Mouse (Mus musculus) forebrain, postnatal 0 days (tissue): ENCODE measurements at regions not wholly inside any gene's neighbourhood (a gene's known extent, or its start where the extent isn't known, plus 50 kb on each side); places are given as distances from the start of the nearest gene placed in this dataset.

Experiments
- ATAC-seq: fragments of 200-750 bp; cut with Nextera tagmentation; 2 replicates; pipeline ENCODE4 v1.8.0; 2017; ENCODE audit warnings: mild to moderate bottlenecking, moderate library complexity
- DNase-seq: peaks from one replicate; pipeline ENCODE4 v3.0.0-alpha.2; 2015
- H3K27ac ChIP-seq: fragments of 300-500 bp; sonication (generic); 2 replicates; pipeline ENCODE4 v1.5.1; 2014; ENCODE audit warnings: low read depth, mild to moderate bottlenecking, antibody characterized with exemption, low read length, moderate library complexity, mixed read lengths
- H3K27me3 ChIP-seq: fragments of 300-500 bp; sonication (generic); 2 replicates; pipeline ENCODE4 v1.6.1; 2014; ENCODE audit warnings: mild to moderate bottlenecking, low read length, mixed read lengths; ENCODE audit not compliant: insufficient read depth
- H3K36me3 ChIP-seq: fragments of 300-500 bp; sonication (generic); 2 replicates; pipeline ENCODE4 v1.6.1; 2014; ENCODE audit warnings: mild to moderate bottlenecking, moderate library complexity; ENCODE audit not compliant: insufficient read depth
- H3K4me1 ChIP-seq: fragments of 300-500 bp; sonication (generic); 2 replicates; pipeline ENCODE4 v1.6.1; 2014; ENCODE audit warnings: antibody characterized with exemption; ENCODE audit not compliant: insufficient read depth
- H3K4me2 ChIP-seq: fragments of 300-500 bp; sonication (generic); 2 replicates; pipeline ENCODE4 v1.6.1; 2014; ENCODE audit warnings: low read depth, mild to moderate bottlenecking, moderate library complexity
- H3K4me3 ChIP-seq: fragments of 300-500 bp; sonication (generic); 2 replicates; pipeline ENCODE4 v1.5.1; 2014; ENCODE audit warnings: low read depth, low read length, mixed read lengths
- H3K9ac ChIP-seq: fragments of 300-500 bp; sonication (generic); 2 replicates; pipeline ENCODE4 v1.6.1; 2014; ENCODE audit warnings: mild to moderate bottlenecking
- H3K9me3 ChIP-seq: fragments of 300-500 bp; sonication (generic); 2 replicates; pipeline ENCODE4 v1.6.1; 2016; ENCODE audit warnings: low read length
- CTCF ChIP-seq: sonication (generic); IDR thresholded peaks from 2 replicates; pipeline ENCODE4 v1.5.1; 2016; ENCODE audit warnings: antibody characterized with exemption, control low read depth, low read depth
- WGBS: fragments of 180-500 bp; shearing (Covaris S2); extraction: QIAGEN DNeasy Blood & Tissue Kit; methylation state at CpG from one replicate; pipeline ENCODE4 v1.1.7; 2014; 5-methylcytosine and 5-hydroxymethylcytosine counted together

- 52% methylated on average over 10 of the region's 10 CpGs for WGBS
These were observed 483.4 kb upstream of the Cdh4 start for GRCm38 (mm10) chr2:178958829-178959228.

GRCm38 (mm10) chr2:178959603-178960002, 482.6 kb upstream of the Cdh4 start:
- Histone ChIP-seq H3K4me2 (no peak overlapping the region), H3K9ac (no peak overlapping the region), H3K4me3 (no peak overlapping the region), H3K4me1 (no peaks in the 10 kb centered on the region), H3K9me3 (no peaks in the 10 kb centered on the region), H3K36me3 (no peaks in the 10 kb centered on the region; the same call in 1 of the 2 replicates), H3K27ac (no peak overlapping the region), H3K27me3 (no peaks in the 10 kb centered on the region)
- ATAC-seq (no peak), DNase-seq (no peak)
- TF ChIP-seq CTCF, result no peak
- WGBS, result 73% methylated on average over 6 of the region's 6 CpGs

More at GRCm38 (mm10) chr2:178958829-178959228, 483.4 kb upstream of the Cdh4 start:
- no peaks in the 10 kb centered on the region; the same call in 1 of the 2 replicates for H3K36me3 ChIP-seq
- ATAC-seq (no peak), DNase-seq (no peak)
- H3K9ac ChIP-seq, result no peak overlapping the region
- no peaks in the 10 kb centered on the region for H3K27me3 ChIP-seq
- TF ChIP-seq CTCF, result no peak
- no peak overlapping the region for H3K4me3 ChIP-seq
- no peak overlapping the region for H3K4me2 ChIP-seq
- no peaks in the 10 kb centered on the region for H3K9me3 ChIP-seq
- no peaks in the 10 kb centered on the region for H3K4me1 ChIP-seq
- no peak overlapping the region for H3K27ac ChIP-seq

DNA sequence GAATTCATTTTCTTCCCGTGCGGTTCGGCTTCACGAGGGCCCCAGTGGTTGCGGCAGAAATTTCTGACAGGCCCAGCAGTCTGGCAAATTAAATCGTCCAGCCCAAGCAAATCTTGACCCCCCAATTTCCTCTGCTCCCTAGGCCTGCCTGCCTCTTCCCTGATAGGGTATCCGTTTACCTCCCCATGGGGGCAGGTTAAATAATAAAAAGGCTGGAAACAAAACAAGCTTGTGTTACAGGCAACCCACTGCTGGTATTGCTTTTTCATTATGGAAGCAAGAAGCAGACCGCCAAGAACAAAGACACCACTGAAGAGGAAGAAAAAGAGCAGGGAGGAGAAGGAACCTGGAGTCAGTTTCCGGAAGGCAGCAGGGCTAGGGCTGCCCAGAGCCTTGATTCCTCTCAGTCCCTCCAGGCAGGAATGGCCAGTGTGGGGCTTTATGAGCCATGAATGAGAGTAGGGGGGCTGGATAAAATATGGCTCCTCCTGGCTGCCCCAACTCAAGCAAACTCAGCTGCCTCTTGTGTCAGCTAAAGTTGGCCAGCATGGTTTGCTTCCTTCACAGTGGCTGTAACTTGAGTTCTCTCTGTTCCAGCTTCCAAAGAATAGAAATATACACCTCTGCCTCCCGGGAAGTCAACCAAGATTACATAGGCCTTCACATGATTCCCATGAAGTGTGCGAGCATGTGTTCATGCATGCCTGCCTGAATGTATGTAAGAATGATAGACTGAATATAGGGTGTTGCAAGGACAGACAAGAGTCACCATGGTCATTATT, 474.5 kb upstream of the Cdh4 start:
- DNase-seq (no peak), ATAC-seq (no peak)
- Histone ChIP-seq H3K27ac (no peak overlapping the region), H3K36me3 (no peaks in the 10 kb centered on the region), H3K4me2 (no peak overlapping the region), H3K4me3 (no peak overlapping the region), H3K9ac (no peak overlapping the region), H3K27me3 (no peaks in the 10 kb centered on the region), H3K9me3 (no peaks in the 10 kb centered on the region), H3K4me1 (no peaks in the 10 kb centered on the region)
- no peak for TF ChIP-seq CTCF
- 45% methylated on average over 11 of the region's 11 CpGs for WGBS

DNA sequence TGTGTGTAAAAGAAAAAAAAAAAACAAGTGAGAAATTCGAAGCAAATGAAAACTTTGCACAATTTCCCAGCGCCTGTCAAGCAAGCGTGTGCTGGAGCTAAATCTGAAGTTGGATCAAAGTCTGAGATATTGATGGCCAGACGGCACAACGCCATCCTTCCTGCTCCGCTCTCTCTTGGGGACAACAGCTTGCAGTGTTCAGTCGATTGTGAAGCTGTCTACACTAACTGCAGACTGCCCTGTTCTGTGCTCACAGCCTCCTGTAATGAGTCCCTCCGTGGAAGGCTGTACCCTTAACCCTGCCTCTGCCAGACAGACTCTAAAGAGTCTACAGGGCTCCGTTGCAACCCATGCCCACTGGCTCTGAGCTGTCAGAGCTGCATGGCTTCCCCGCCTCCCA, 472.5 kb upstream of the Cdh4 start:
- Histone ChIP-seq H3K4me1 (no peaks in the 10 kb centered on the region), H3K36me3 (no peaks in the 10 kb centered on the region), H3K4me3 (no peak overlapping the region), H3K9me3 (no peaks in the 10 kb centered on the region), H3K9ac (no peak overlapping the region), H3K27me3 (no peaks in the 10 kb centered on the region), H3K27ac (no peak overlapping the region), H3K4me2 (no peak overlapping the region)
- ATAC-seq, result peak; percentile 94
- DNase-seq, result peak; percentile 59
- WGBS, result 48% methylated on average over 10 of the region's 10 CpGs
- TF ChIP-seq CTCF, result no peak

GRCm38 (mm10) chr2:178975366-178975765, 466.9 kb upstream of the Cdh4 start:
- Histone ChIP-seq H3K4me2 (no peak overlapping the region), H3K27ac (no peak overlapping the region), H3K9ac (no peak overlapping the region), H3K36me3 (no peaks in the 10 kb centered on the region), H3K27me3 (no peaks in the 10 kb centered on the region), H3K4me3 (no peak overlapping the region), H3K4me1 (0 out of 2 replicates have a peak, but pooled peaks cover 7% of the 10 kb centered on the region), H3K9me3 (no peaks in the 10 kb centered on the region)
- DNase-seq (no peak), ATAC-seq (no peak)
- no peak for TF ChIP-seq CTCF
- WGBS, result 97% methylated on average over 4 of the region's 4 CpGs

DNA sequence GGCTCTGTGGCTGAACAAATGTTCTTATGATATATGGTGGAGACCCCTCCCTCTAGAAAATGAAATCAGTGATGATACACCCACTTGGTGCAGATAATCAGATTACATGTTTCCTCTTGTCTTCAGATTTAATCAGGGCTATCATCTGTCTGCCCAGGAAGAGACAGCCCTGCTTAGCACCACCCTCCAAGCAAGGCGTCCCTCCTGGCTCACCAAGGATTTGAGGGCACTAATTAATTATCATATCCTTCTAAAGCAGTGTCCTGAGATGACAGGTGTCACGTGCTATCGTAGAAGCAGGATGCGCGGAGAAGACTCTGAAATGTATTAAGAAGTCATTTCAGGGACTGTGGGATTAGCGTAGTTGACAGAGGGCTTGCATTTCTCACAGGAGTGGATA, 466.2 kb upstream of the Cdh4 start:
- no peak for DNase-seq
- Histone ChIP-seq H3K9ac (no peak overlapping the region), H3K4me2 (no peak overlapping the region), H3K27me3 (no peaks in the 10 kb centered on the region), H3K27ac (no peak overlapping the region), H3K9me3 (no peaks in the 10 kb centered on the region), H3K4me1 (0 out of 2 replicates have a peak, but pooled peaks cover 7% of the 10 kb centered on the region), H3K4me3 (no peak overlapping the region), H3K36me3 (no peaks in the 10 kb centered on the region)
- no peak for TF ChIP-seq CTCF
- no peak for ATAC-seq
- WGBS, result 78% methylated on average over 6 of the region's 6 CpGs

DNA sequence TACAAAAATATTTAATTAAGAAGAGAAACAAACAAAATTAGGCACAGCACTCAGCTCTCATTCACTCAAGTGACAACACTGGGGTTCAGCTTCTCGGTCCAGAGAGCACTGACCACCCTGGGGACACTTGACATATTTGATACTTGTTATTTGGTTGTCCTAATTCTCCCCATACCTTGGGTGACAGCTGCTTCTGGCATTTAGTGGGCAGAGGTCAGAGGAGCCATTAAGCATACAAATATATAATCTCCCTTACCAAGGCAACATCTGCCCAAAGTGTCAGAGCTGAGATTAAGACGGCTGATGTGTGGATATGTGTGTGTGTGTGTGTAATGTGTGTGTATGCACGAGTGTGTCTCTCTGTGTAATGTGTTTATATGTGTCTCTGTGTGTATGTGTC, 465.7 kb upstream of the Cdh4 start:
- Histone ChIP-seq H3K4me1 (0 out of 2 replicates have a peak, but pooled peaks cover 7% of the 10 kb centered on the region), H3K4me2 (no peak overlapping the region), H3K36me3 (no peaks in the 10 kb centered on the region), H3K9ac (no peak overlapping the region), H3K4me3 (no peak overlapping the region), H3K27me3 (no peaks in the 10 kb centered on the region), H3K27ac (no peak overlapping the region), H3K9me3 (no peaks in the 10 kb centered on the region)
- DNase-seq (no peak), ATAC-seq (no peak)
- WGBS, result 80% methylated on average over 3 of the region's 3 CpGs
- no peak for TF ChIP-seq CTCF
